Mouse (Mus musculus): ENCODE results near the gene Tbcd.

- no peak for TF ChIP-seq CTCF (IDR thresholded peaks at IDR 0.05; ENCODE audit: borderline replicate concordance, extremely low read depth, insufficient read depth, insufficient read length)
- no peak for TF ChIP-seq POLR2A (IDR thresholded peaks at IDR 0.05; ENCODE audit: borderline replicate concordance, extremely low read depth, insufficient read depth, insufficient read length, poor library complexity, severe bottlenecking)
Observed at GRCm38 (mm10) chr11:121519131-121519530, 67.4 kb downstream of the Tbcd start, which contains the start of gene Zfp750.

All from brain, embryonic 14.5 days (tissue).